Mouse (Mus musculus) cerebellum, adult 2 months (tissue): Measurements from ENCODE around the gene Cadps. TPM values are rescaled to one million over a fixed set of nuclear protein-coding genes. Genes with fewer than 3 reads are reported as not detected.

Experiments
- DNase-seq, 2 experiments: peaks; one replicate each; pipeline ENCODE4 v3.0.0; 2021
- H3K27ac ChIP-seq: fragments of 200-500 bp; 2 replicates; pipeline ENCODE4 v1.5.1; 2012; ENCODE audit warnings: low read length, control low read depth, inconsistent platforms; ENCODE audit not compliant: insufficient read depth
- H3K27me3 ChIP-seq: fragments of 200-500 bp; 2 replicates; pipeline ENCODE4 v1.6.1; 2012; ENCODE audit warnings: inconsistent platforms, mild to moderate bottlenecking, low read length, moderate library complexity; ENCODE audit not compliant: control insufficient read depth, insufficient read depth
- H3K4me1 ChIP-seq: fragments of 200-500 bp; 2 replicates; pipeline ENCODE4 v1.6.1; 2011; ENCODE audit warnings: low read length; ENCODE audit not compliant: control insufficient read depth, insufficient read depth
- H3K4me3 ChIP-seq: fragments of 200-500 bp; replicated peaks from 2 replicates; pipeline ENCODE3; 2011; ENCODE audit warnings: mild to moderate bottlenecking, low read depth, low read length, control low read depth; ENCODE audit not compliant: insufficient read depth
- CTCF ChIP-seq: fragments of 200-500 bp; IDR thresholded peaks from 2 replicates; pipeline ENCODE4 v1.5.1; 2011; ENCODE audit warnings: low read depth, mild to moderate bottlenecking, control low read depth, low read length, moderate library complexity, borderline replicate concordance; ENCODE audit not compliant: insufficient read depth
- POLR2A ChIP-seq: fragments of 200-500 bp; IDR thresholded peaks from 2 replicates; pipeline ENCODE4 v1.6.1; 2011; ENCODE audit warnings: low read length, control low read depth, borderline replicate concordance; ENCODE audit not compliant: insufficient read depth
- WGBS: fragments of 180-500 bp; shearing (Covaris S2); methylation state at CpG from one replicate; pipeline ENCODE4 v1.1.7; 2018; 5-methylcytosine and 5-hydroxymethylcytosine counted together
- polyA plus RNA-seq: library from polyadenylated mRNA; depleted of rRNA; stranded (reverse); fragments of >200 nt; gene quantifications from 2 replicates; pipeline ENCODE4 v1.2.3, GENCODE M21; 2012; rRNA removed

The Cadps gene
- polyA plus RNA-seq = 144 and 165 TPM in 2 replicates

DNA sequence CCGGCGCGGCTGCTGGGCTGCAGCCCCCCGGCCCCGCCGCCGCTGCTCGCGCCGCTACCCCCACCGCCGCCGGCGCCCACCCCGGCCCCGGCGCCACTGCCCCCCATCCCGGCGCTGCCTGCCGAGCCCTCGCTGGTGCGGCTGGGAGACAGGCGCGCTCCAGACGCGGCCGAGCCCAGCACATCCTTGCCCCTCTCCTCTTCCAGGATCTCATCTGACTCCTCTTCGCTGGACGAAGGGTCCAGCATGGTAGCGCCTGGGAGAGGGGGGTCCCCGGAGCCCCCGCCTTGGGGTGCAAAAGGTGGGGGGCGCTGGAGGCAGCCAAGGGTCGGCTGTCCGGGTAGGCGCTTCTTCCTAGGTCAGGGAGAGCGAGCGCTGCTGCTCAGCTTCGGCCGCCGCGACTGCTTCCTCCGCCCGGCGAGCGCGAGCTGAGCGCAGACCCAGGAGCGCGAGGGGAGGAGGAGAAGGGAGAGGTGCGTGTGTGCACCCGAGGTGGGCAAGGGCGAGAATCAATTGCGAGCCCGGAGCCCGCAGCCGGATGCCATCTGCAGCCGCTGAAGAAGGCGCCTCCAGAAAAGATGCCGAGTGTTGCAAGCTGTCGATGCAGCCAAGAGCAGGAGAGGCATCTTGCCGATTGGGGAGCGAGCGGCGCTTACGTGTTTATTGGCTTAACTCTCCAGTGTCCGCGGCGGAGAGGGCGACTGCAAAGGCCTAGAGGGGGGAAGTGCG is at the start of gene Cadps:
Cadps (minus strand) TSS at position 589 of the 729 bp plus-strand sequence.
- peak; percentile 86 to 87 for DNase-seq
- H3K4me3 ChIP-seq = peak within 1 kb of the TSS; percentile 93
- TF ChIP-seq CTCF (no peak), POLR2A (peak; percentile 64; the same call in 1 of the 2 replicates)
- peaks cover 8% of the 10 kb centered on the region; the same call in 1 of the 2 replicates for H3K4me1 ChIP-seq
- WGBS = 1% methylated on average over 71 of the region's 71 CpGs
- peak within 1 kb of the TSS; percentile 89 for H3K27ac ChIP-seq
- no peaks in the 10 kb centered on the region for H3K27me3 ChIP-seq

DNA sequence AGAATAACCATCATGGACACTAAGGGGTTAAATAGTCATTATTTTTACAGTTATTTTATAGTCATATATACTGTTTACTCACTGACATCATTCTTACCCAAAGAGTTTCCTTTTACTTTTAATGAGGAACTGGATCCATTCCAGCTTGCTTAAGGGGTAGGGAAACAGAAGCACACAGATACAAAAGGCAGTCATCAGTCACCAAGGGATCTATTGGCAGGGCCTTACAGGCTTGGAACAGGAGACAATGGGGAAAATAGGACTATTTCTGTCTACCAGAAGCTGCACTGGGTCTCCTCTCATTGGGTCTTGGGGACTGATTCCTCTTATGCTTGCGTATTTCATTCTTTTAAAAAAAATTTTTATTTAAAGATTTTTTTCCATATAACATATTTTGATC is 46.7 kb upstream of the Cadps start:
- H3K4me1 ChIP-seq = no peaks in the 10 kb centered on the region
- H3K27ac ChIP-seq = no peak overlapping the region
- no peak overlapping the region for H3K4me3 ChIP-seq
- H3K27me3 ChIP-seq = no peaks in the 10 kb centered on the region
- WGBS = 95% methylated on average over 1 of the region's 1 CpGs
- no peak for DNase-seq
- TF ChIP-seq CTCF = no peak

DNA sequence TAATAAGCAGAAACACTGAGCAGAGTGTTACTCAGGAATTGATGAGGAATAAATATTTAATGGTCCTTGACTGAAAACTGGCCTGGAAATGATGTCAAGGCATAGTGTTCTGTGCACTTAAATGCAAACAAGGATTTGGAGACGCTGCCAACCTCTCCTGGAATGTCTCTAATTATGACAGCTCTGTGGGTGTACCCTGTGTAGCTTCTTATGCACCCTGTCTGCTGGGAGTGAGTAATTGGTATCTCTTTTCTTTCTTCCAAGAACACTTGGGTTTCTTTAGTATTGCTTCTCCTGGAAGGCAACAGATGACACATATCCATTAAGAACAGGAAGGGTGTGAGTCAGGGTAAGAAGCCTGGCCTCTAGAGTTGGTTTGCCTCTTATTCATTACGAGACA is 42.4 kb upstream of the Cadps start:
- WGBS = 74% methylated on average over 2 of the region's 2 CpGs
- TF ChIP-seq POLR2A (no peak), CTCF (no peak)
- no peak for DNase-seq
- Histone ChIP-seq H3K27ac (no peak overlapping the region), H3K4me3 (no peak overlapping the region), H3K4me1 (no peaks in the 10 kb centered on the region), H3K27me3 (no peaks in the 10 kb centered on the region)

DNA sequence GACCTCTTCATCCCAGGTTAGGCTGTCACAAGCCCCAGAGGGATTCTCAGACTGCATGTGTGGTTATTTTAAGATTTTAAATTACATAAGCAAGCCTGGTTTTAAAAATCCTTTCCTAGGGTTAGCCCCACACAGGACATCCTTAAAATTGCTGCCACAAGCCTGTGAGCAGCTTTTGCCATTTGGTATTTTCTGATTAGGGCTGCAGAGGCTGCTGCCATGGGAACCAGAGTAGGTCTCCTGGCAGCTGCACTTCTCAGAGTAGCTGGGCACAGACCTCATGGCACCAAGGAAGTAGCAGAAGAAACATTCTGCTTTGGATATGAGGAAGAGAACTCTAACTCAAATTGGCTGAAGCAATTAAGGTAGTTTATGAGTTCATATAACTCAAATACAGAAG is 21.0 kb upstream of the Cadps start:
- Histone ChIP-seq H3K4me1 (no peaks in the 10 kb centered on the region; the same call in 1 of the 2 replicates), H3K27ac (no peak overlapping the region), H3K4me3 (no peak overlapping the region), H3K27me3 (no peaks in the 10 kb centered on the region)
- DNase-seq = no peak
- TF ChIP-seq CTCF = no peak
- TF ChIP-seq POLR2A = no peak

DNA sequence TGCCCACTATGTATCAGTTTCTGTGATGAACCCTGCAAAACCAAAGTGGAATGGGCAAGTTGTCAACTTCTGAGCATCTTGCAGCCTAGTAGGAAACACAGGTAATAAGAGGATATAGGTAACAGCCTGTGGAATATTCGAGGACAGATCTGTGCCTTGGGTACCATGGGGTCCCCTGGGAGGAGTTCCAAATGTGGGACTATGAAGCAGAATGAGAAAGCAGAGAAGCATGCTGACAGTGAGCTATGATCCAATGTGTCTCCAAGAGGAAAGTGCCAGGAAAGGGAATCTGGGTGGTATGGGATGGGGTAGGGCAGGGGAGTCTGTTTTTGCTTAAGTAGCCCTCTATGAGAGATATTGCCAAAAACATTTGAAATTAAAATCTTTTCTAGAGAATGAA is 16.6 kb upstream of the Cadps start:
- Histone ChIP-seq H3K4me1 (no peaks in the 10 kb centered on the region; the same call in 1 of the 2 replicates), H3K27me3 (no peaks in the 10 kb centered on the region), H3K4me3 (no peak overlapping the region), H3K27ac (no peak overlapping the region)
- no peak for DNase-seq
- 23% methylated on average over 1 of the region's 1 CpGs for WGBS
- no peak for TF ChIP-seq POLR2A
- no peak for TF ChIP-seq CTCF

DNA sequence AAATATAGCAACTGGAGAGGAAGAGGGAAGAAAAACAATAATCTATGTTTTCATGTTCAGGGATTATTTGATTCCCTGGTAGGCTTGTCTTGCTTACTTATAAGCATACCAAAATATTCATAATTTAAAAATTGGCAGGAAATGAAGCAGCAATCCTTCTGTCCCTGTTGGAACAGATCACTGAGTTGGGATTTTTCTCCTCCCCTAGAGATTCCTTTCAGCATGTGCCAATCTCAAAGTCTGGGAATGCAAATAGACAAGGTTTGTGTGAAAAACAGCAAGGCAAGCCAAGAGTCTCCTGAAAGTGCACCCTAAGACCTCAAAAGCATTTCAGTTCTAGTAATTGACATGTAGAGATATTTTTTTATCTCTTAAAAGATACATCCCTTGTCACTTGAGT is 16.1 kb upstream of the Cadps start:
- DNase-seq = peak in 1 of 2 experiments; percentile 23
- Histone ChIP-seq H3K27ac (no peak overlapping the region), H3K4me3 (no peak overlapping the region), H3K27me3 (no peaks in the 10 kb centered on the region), H3K4me1 (no peaks in the 10 kb centered on the region; the same call in 1 of the 2 replicates)
- TF ChIP-seq POLR2A (no peak), CTCF (no peak)

DNA sequence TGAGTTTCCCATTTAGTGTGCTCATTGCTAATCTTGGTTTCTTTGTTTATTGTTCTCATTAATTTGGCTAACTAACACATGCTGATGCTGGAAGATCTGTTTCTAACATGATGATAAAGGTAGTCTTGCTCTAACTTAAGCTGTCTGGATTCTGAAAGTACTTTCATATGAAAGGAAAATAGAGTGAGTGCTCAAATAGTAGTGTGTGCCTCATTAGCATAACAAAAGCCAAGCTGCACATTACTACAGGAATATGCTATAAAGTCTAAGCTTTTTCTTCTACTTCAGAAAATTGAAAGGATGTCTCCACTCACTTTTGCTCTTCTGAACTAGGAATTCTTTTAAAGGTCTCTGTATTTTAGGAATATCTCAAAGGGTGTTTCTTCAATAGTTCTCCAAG is 15.4 kb upstream of the Cadps start:
- Histone ChIP-seq H3K27ac (no peak overlapping the region), H3K4me1 (no peaks in the 10 kb centered on the region; the same call in 1 of the 2 replicates), H3K4me3 (no peak overlapping the region), H3K27me3 (no peaks in the 10 kb centered on the region)
- TF ChIP-seq POLR2A (no peak), CTCF (no peak)
- no peak for DNase-seq

DNA sequence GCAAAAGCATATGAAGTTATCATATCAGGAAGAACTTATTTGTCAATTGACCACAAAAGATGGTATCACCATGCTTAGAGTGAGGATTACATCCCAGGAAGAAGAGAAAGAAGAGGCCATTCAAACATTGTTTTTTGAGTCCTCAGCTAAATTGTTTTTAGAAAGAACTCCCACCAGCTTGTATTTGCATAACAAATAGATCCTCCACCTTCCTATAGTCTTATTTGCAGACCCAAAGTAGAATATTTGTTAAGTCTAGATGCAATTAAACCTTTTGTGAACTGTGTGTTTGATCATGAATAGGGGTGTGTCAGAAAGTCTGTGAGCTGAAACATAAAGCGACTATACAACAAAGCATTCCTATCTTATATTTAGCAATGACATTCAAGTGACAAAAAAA is 15.0 kb upstream of the Cadps start:
- H3K4me3 ChIP-seq = no peak overlapping the region
- no peak for DNase-seq
- 76% methylated on average over 1 of the region's 1 CpGs for WGBS
- no peak overlapping the region for H3K27ac ChIP-seq
- no peaks in the 10 kb centered on the region; the same call in 1 of the 2 replicates for H3K4me1 ChIP-seq
- TF ChIP-seq POLR2A (no peak), CTCF (no peak)
- no peaks in the 10 kb centered on the region for H3K27me3 ChIP-seq
